Mouse (Mus musculus) heart, embryonic 13.5 days (tissue): ENCODE measurements at regions not wholly inside any gene's neighbourhood (a gene's known extent, or its start where the extent isn't known, plus 50 kb on each side); places are given as distances from the start of the nearest gene placed in this dataset. TPM values are rescaled to one million over a fixed set of nuclear protein-coding genes. Genes with fewer than 3 reads are reported as not detected.

ENCODE experiments used
- ATAC-seq: fragments of 200-750 bp; cut with Nextera tagmentation; 2 replicates; pipeline ENCODE4 v1.8.0; 2017; ENCODE audit warnings: moderate TSS enrichment; ENCODE audit not compliant: insufficient number of reproducible peaks, low FRiP score, low TSS enrichment; ENCODE audit errors: extremely low read depth
- H3K27ac ChIP-seq: fragments of 300-500 bp; sonication (generic); replicated peaks from 2 replicates; pipeline ENCODE4 v1.5.1; 2015; ENCODE audit warnings: moderate library complexity, mild to moderate bottlenecking, inconsistent platforms
- H3K27me3 ChIP-seq: fragments of 300-500 bp; sonication (generic); replicated peaks from 2 replicates; pipeline ENCODE4 v1.6.1; 2015; ENCODE audit warnings: mild to moderate bottlenecking, inconsistent platforms
- H3K36me3 ChIP-seq: fragments of 300-500 bp; sonication (generic); 2 replicates; pipeline ENCODE4 v1.6.1; 2015; ENCODE audit warnings: mild to moderate bottlenecking, inconsistent platforms
- H3K4me1 ChIP-seq: fragments of 300-500 bp; sonication (generic); 2 replicates; pipeline ENCODE4 v1.6.1; 2015; ENCODE audit warnings: inconsistent platforms
- H3K4me2 ChIP-seq: fragments of 300-500 bp; sonication (generic); 2 replicates; pipeline ENCODE4 v1.6.1; 2015; ENCODE audit warnings: inconsistent platforms, mild to moderate bottlenecking, moderate library complexity
- H3K4me3 ChIP-seq: fragments of 300-500 bp; sonication (generic); 2 replicates; pipeline ENCODE4 v1.5.1; 2015; ENCODE audit warnings: moderate library complexity, mild to moderate bottlenecking, inconsistent platforms
- H3K9ac ChIP-seq: fragments of 300-500 bp; sonication (generic); 2 replicates; pipeline ENCODE4 v1.6.1; 2015; ENCODE audit warnings: inconsistent platforms, mild to moderate bottlenecking, moderate library complexity
- H3K9me3 ChIP-seq: fragments of 300-500 bp; sonication (generic); 2 replicates; pipeline ENCODE4 v1.6.1; 2016; ENCODE audit warnings: inconsistent platforms
- WGBS: fragments of 180-500 bp; shearing (Covaris S2); methylation state at CpG from one replicate; pipeline ENCODE4 v1.1.7; 2015; ENCODE audit warnings: mixed read lengths; 5-methylcytosine and 5-hydroxymethylcytosine counted together
- microRNA-seq: library from miRNA; unstranded; fragments of <30 nt; microRNA quantifications from one replicate; pipeline ENCODE4, GENCODE M21; 2016

DNA sequence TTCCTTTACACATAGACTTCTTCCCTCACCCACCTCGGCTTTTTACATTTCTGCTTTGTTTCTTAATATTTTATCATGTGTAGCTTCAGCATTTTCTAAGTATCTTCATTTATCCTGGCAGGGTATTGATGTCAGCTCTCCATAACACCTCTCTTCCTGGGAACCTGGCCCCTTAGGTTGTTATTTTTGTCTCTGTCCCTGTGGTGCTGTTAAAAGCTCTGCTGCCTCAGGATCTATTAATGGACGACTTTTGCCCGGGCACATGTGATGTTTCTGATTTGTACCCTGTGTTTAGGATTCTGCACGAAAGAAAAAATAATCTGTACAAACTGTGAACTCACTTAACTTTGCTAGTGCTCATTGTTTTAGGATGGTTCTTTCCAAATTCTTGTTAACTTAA lies 81.4 kb upstream of the Syt1 start:
- H3K4me3 ChIP-seq, result no peak overlapping the region
- H3K9ac ChIP-seq, result no peak overlapping the region
- no peaks in the 10 kb centered on the region for H3K27me3 ChIP-seq
- 44% methylated on average over 4 of the region's 4 CpGs for WGBS
- no peaks in the 10 kb centered on the region for H3K9me3 ChIP-seq
- H3K4me2 ChIP-seq, result no peak overlapping the region
- peaks cover 10% of the 10 kb centered on the region for H3K4me1 ChIP-seq
- peak overlapping the region; percentile 43 for H3K27ac ChIP-seq
- no peak for ATAC-seq
- H3K36me3 ChIP-seq, result no peaks in the 10 kb centered on the region

DNA sequence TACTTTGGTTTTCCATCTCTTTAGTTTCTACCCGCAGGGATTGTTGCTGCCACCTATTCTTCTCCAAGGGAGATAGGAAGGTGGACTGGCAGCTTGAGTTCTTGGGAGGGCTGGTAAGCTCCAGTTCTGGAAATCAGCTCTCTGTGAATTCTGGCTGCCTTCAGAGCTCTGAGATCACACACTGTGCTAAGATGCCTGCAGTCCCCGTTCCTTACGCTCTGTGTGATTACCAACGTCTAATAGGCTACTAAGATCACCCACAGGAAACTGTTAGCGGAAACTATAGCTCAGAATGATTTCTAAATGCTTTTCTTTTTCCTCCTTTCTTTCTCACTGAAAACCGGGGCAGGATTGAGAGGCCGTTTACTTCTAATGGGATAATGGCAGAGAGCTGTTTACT lies 69.0 kb upstream of the Syt1 start:
- H3K27ac ChIP-seq, result no peak overlapping the region

DNA sequence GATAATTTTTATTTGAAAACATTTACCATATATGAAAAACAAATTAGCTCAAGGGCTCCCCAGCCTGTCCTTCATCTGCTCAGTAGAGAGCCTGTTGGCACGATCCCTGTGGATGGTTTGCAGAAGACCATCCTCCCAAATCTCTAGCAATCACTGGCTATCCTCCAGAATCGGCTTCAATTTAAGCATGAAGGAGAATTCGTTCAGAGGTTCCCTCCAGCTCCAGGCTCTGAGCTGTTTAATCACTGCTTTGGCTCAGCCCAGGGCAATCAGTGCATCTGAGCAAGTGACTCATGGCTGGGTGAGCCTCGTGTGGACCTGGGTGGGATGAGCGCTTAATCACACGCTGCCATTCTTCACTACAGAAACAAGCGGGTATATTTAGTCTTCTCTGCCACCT lies 63.4 kb upstream of the Syt1 start:
- Histone ChIP-seq H3K27ac (no peak overlapping the region), H3K27me3 (no peaks in the 10 kb centered on the region), H3K9me3 (no peaks in the 10 kb centered on the region), H3K9ac (no peak overlapping the region), H3K36me3 (no peaks in the 10 kb centered on the region), H3K4me3 (no peak overlapping the region), H3K4me2 (no peak overlapping the region), H3K4me1 (no peaks in the 10 kb centered on the region)
- 78% methylated on average over 7 of the region's 7 CpGs for WGBS
- ATAC-seq, result no peak

More for the DNA sequence above, 69.0 kb upstream of the Syt1 start:
- H3K27me3 ChIP-seq, result no peaks in the 10 kb centered on the region
- no peaks in the 10 kb centered on the region for H3K4me1 ChIP-seq
- no peak overlapping the region for H3K4me3 ChIP-seq
- H3K4me2 ChIP-seq, result 0 out of 2 replicates have a peak overlapping the region, but pooled peaks have one; percentile 12
- ATAC-seq, result no peak
- no peak overlapping the region for H3K9ac ChIP-seq
- H3K9me3 ChIP-seq, result no peaks in the 10 kb centered on the region
- 46% methylated on average over 7 of the region's 7 CpGs for whole genome bisulfite sequencing
- no peaks in the 10 kb centered on the region for H3K36me3 ChIP-seq

Small RNA genes lying in the stretch of these regions (microRNA-seq; reads per million reads assigned to microRNA genes)
- not detected for gene Gm44495
